Mouse (Mus musculus): ENCODE data around the gene Tenm4. TPM values are rescaled to one million over a fixed set of nuclear protein-coding genes. Genes with fewer than 3 reads are reported as not detected.

The Tenm4 gene
- polyA plus RNA-seq (2016; fragmentation: Nextera tagmentation; extraction: Ambion mirVana) = 62.8 and 69.3 TPM in 2 replicates

DNA sequence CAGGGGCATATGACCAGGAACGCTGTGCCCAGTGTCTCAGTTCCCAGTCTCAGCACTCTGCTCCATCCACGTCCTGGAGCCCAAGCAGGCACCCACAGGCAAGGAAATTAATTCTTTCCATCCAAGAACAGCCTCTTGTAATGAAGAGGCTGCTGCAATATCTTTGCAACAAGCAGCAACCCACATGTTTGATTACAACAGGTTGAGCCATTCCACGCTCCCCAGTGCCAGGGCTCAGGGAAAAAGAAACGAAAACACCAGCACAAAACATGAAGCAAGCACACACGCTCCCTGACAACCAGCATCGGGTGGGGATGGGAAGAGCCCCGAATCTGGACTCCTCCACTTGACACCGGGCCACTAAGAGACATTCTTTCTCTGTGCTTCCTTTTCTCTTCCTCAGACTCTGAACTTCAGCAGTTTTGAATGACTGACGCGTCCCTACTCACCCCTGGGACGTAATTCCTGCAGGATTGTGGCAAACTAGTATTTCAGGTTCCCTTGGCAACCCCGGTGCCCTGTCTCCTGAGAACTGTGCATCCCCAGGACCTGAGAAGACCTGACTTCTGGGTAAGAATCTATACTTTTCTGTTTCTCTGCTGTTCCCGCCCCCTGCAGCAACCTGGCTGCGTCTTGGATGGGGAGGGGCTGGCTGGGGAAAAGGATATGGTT, at the start of gene Tenm4:
Gene Tenm4, plus strand, starts transcription at position 323 of the 672 bp plus-strand sequence.
- H3K27me3 ChIP-seq = no peaks in the 10 kb centered on the region
- H3K9me3 ChIP-seq = no peaks in the 10 kb centered on the region
- no peak for ATAC-seq (ENCODE audit: insufficient number of reproducible peaks, insufficient read depth, low FRiP score, low TSS enrichment)
- no peak within 1 kb of the TSS for H3K4me3 ChIP-seq
- peaks cover 13% of the 10 kb centered on the region; the same call in 1 of the 2 replicates for H3K4me1 ChIP-seq
- H3K9ac ChIP-seq = no peak within 1 kb of the TSS
- WGBS = 35% methylated on average over 14 of the region's 14 CpGs
- no peaks in the 10 kb centered on the region for H3K36me3 ChIP-seq
- H3K27ac ChIP-seq = no peak within 1 kb of the TSS
- peak within 1 kb of the TSS; percentile 16 for H3K4me2 ChIP-seq (replicated peaks)

DNA sequence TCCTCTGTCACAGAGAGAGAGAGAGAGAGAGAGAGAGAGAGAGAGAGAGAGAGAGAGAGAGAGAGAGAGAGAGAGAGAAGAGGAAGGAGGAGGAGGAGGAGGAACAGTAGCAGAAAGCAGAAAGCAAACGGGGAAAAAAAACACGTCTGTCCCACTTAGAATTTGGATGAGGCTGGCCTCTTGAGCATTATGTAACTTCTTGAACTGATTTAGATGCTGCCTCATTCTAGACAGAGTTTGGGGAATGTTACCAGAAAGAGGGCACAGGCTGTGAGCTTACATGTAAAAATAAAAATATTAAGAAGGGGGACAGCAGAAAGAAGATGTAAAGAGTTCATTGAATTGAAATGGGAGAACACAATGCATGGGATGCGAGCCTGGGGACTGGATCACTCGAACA, 40.3 kb upstream of the Tenm4 start:
- no peaks in the 10 kb centered on the region for H3K36me3 ChIP-seq
- no peak for ATAC-seq (ENCODE audit: insufficient number of reproducible peaks, insufficient read depth, low FRiP score, low TSS enrichment)
- H3K4me3 ChIP-seq = no peak overlapping the region
- H3K4me1 ChIP-seq = no peaks in the 10 kb centered on the region
- H3K9ac ChIP-seq = no peak overlapping the region
- no peak overlapping the region for H3K4me2 ChIP-seq (replicated peaks)
- H3K9me3 ChIP-seq = no peaks in the 10 kb centered on the region
- WGBS = 37% methylated on average over 4 of the region's 4 CpGs
- H3K27me3 ChIP-seq = no peaks in the 10 kb centered on the region
- H3K27ac ChIP-seq = no peak overlapping the region

DNA sequence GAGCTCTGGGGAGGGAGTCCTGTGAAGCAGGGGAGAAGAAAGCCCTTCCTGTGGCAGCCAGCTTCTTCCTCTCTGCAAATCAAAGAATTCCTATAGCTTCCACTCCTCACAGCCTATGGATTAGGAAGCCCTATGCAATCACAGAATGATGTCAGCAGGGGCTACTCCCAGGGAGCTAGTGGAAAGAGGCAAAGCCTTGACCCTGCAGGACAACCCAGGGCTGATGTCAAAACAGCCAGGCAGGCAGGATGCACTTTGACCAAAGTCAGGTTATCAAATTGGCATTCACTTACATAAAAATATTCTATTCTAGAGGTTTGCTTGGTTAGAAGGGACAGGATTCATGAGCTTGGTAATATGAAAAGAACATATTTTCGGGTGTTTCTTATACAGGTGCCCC, 39.9 kb upstream of the Tenm4 start:
- H3K4me3 ChIP-seq = no peak overlapping the region
- ATAC-seq (ENCODE audit: insufficient number of reproducible peaks, insufficient read depth, low FRiP score, low TSS enrichment) = no peak
- WGBS = 84% methylated on average over 1 of the region's 1 CpGs
- no peaks in the 10 kb centered on the region for H3K4me1 ChIP-seq
- H3K27me3 ChIP-seq = no peaks in the 10 kb centered on the region
- H3K9me3 ChIP-seq = no peaks in the 10 kb centered on the region
- no peak overlapping the region for H3K4me2 ChIP-seq (replicated peaks)
- no peak overlapping the region for H3K27ac ChIP-seq
- no peak overlapping the region for H3K9ac ChIP-seq
- H3K36me3 ChIP-seq = no peaks in the 10 kb centered on the region

DNA sequence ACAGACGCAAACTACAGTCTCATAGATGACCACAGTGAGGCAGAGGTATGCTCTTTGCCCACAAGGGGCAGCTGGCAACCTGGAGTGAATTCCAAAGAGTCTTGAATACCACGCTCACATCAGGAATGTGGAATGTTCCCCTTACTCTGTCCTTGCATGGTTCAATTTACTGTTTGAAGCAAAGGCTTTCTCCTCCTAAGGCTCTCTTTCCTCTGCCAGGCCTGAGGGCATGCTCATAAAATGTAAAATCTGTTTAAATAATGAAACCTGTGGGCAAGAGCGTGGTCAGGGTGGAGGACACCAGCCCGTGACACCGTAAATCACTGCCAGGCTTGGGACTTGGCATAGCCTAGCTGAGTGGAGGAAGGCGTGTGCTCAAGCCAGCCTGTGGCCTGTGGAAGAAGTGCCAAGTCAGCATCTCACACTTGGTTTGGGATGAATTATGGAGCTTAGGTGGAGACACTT, 34.5 kb upstream of the Tenm4 start:
- WGBS = 79% methylated on average over 6 of the region's 6 CpGs
- Histone ChIP-seq H3K27me3 (no peaks in the 10 kb centered on the region), H3K4me2 (replicated peaks) (no peak overlapping the region), H3K4me1 (no peaks in the 10 kb centered on the region), H3K9ac (no peak overlapping the region), H3K4me3 (no peak overlapping the region), H3K27ac (no peak overlapping the region), H3K9me3 (no peaks in the 10 kb centered on the region), H3K36me3 (no peaks in the 10 kb centered on the region)
- no peak for ATAC-seq (ENCODE audit: insufficient number of reproducible peaks, insufficient read depth, low FRiP score, low TSS enrichment)

DNA sequence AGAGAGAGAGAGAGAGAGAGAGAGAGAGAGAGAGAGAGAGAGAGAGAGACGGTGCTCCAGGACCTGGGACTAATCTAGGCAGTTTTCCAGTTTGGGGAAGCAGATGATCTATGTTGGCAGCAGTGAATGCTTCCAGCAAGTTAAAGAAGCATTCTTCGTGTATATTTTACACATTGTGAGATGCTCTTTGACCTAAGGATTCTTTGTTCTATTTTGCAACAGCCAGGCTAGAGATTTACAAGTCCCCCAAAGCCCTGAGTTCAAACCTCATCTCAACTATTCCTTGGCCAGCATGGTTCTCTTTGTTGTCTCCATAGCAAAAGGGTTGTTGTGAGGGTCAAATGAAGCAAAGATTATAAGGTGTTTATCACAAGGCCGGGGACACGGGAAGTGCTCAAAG, 29.2 kb upstream of the Tenm4 start:
- H3K4me3 ChIP-seq = no peak overlapping the region
- no peaks in the 10 kb centered on the region for H3K9me3 ChIP-seq
- no peak overlapping the region for H3K27ac ChIP-seq
- no peak overlapping the region for H3K9ac ChIP-seq
- no peak for ATAC-seq (ENCODE audit: insufficient number of reproducible peaks, insufficient read depth, low FRiP score, low TSS enrichment)
- H3K4me2 ChIP-seq (replicated peaks) = no peak overlapping the region
- H3K4me1 ChIP-seq = no peaks in the 10 kb centered on the region
- WGBS = 80% methylated on average over 4 of the region's 4 CpGs
- H3K27me3 ChIP-seq = no peaks in the 10 kb centered on the region
- H3K36me3 ChIP-seq = no peaks in the 10 kb centered on the region

DNA sequence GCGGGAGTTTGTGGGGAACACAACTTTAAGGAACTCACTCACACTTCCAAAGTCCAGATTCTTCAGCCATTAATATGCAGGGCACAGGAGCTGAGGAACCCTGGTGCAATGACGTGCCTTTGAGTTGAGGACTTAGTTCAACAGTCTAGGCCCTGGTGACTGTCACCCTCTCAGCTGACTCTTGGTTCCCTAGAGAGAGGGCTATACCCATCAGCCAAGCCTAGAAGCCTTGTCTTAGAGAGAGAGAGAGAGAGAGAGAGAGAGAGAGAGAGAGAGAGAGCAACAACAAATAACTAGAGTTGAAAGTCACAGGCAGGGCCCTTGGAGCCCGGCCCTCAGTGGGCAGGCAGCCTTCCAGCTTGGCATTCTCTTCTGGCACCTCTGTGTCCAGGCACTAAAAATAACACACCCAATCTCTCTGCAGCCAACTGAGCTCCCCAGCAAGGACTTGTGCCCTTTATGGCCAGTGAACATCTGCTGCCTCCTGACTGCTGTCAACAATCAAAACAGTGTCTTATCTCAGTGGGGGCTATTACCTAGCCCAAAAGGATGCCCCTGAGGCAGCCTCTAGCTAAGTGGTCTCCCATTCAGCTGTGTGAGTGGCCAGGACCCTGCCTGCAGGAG, 28.0 kb upstream of the Tenm4 start:
- Histone ChIP-seq H3K4me2 (replicated peaks) (no peak overlapping the region), H3K27me3 (no peaks in the 10 kb centered on the region), H3K27ac (no peak overlapping the region), H3K9me3 (no peaks in the 10 kb centered on the region), H3K4me3 (no peak overlapping the region), H3K36me3 (no peaks in the 10 kb centered on the region), H3K9ac (no peak overlapping the region), H3K4me1 (no peaks in the 10 kb centered on the region)
- no peak for ATAC-seq (ENCODE audit: insufficient number of reproducible peaks, insufficient read depth, low FRiP score, low TSS enrichment)
- WGBS = 77% methylated on average over 3 of the region's 3 CpGs

DNA sequence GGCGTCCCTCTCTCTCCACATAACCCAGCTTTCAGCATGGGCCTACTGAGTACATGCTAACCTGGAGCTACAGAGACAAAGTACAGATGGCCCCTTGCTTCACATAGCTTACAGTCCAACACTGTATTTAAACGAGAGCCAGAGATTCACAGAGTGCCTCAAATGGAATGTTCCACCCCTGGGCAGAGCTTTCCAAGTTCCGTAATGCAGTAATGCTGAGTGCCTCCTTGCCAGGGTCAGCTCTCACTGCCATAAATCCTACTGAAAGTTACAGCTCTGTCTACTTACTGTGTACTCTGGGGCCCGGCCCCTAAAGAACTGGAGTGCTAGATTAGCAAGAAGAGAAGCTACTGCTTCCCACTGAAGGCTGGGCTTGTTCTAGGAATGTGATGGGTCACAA, 23.6 kb upstream of the Tenm4 start:
- no peak for ATAC-seq (ENCODE audit: insufficient number of reproducible peaks, insufficient read depth, low FRiP score, low TSS enrichment)
- no peak overlapping the region for H3K4me3 ChIP-seq

DNA sequence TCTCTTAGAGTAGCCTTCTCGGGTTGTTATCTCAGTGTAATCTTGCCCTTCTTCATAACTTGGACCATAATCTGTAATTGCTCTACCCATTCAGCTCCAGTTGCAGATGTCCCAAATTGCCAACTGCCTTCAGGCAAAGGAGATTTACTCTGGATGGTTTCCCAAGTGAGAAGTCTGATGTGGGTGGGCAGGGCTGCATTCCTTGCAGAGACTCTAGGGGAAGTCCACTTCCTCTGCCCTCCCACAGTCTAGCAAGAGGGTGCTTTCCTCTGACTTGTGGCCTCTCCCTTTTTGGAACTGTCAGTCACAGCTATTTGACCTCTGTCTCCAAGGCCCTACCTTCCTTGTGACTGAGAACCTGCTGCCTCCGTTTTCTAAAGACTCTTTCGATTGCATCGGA, 22.9 kb upstream of the Tenm4 start:
- no peaks in the 10 kb centered on the region for H3K36me3 ChIP-seq
- H3K4me2 ChIP-seq (replicated peaks) = no peak overlapping the region
- H3K27me3 ChIP-seq = no peaks in the 10 kb centered on the region
- no peak overlapping the region for H3K4me3 ChIP-seq
- 69% methylated on average over 4 of the region's 4 CpGs for WGBS
- ATAC-seq (ENCODE audit: insufficient number of reproducible peaks, insufficient read depth, low FRiP score, low TSS enrichment) = no peak
- H3K9ac ChIP-seq = no peak overlapping the region
- H3K27ac ChIP-seq = no peak overlapping the region
- H3K9me3 ChIP-seq = no peaks in the 10 kb centered on the region
- no peaks in the 10 kb centered on the region for H3K4me1 ChIP-seq

More for the DNA sequence above, 23.6 kb upstream of the Tenm4 start:
- Histone ChIP-seq H3K27ac (no peak overlapping the region), H3K36me3 (no peaks in the 10 kb centered on the region), H3K9me3 (no peaks in the 10 kb centered on the region), H3K4me2 (replicated peaks) (no peak overlapping the region), H3K27me3 (no peaks in the 10 kb centered on the region), H3K9ac (no peak overlapping the region), H3K4me1 (no peaks in the 10 kb centered on the region)
- WGBS = 86% methylated on average over 4 of the region's 4 CpGs

DNA sequence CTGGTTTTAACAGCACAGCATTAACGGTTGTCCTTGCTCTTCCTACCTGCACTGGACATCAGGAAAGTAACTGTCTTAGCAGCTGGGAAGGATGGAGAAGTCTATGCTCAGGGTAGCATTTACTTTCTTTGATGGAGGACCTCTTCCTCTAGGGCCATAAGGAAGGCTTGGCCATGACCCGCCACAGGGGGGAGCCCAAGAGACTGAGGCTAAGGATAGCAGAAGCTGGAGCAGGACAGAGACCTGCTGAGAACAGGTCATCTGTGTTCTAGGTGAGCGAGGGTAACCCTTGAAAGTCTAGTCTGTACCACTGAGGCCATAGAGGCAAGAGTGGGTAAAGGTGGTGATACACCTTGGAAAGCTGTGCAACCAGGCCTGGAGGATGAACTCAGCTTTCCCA, 19.8 kb upstream of the Tenm4 start:
- H3K27ac ChIP-seq = no peak overlapping the region
- no peak overlapping the region for H3K9ac ChIP-seq
- H3K9me3 ChIP-seq = no peaks in the 10 kb centered on the region
- no peaks in the 10 kb centered on the region for H3K4me1 ChIP-seq
- H3K4me3 ChIP-seq = no peak overlapping the region
- no peaks in the 10 kb centered on the region for H3K27me3 ChIP-seq
- no peaks in the 10 kb centered on the region for H3K36me3 ChIP-seq
- no peak overlapping the region for H3K4me2 ChIP-seq (replicated peaks)
- WGBS = 60% methylated on average over 3 of the region's 3 CpGs
- no peak for ATAC-seq (ENCODE audit: insufficient number of reproducible peaks, insufficient read depth, low FRiP score, low TSS enrichment)

DNA sequence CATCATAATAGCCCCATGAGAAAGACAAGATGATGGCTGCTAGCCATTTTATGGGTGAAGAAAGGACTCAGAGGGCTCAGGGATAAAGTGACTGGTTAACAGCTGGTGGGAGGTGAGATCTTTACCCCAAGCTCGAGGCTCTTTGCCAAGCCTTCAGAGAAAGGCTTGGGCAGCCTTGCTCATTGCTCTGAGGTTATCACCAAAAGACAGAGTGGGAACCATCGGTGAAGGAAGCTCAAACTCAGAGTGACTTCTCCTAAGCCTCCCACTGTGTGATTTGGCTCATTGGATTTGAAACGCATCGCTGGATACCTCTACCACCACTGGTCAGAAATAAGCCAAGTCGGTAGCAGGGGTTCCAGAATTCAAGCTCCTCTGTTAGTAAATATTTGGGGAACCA, 19.1 kb upstream of the Tenm4 start:
- WGBS = 34% methylated on average over 5 of the region's 5 CpGs
- no peak overlapping the region for H3K9ac ChIP-seq
- no peaks in the 10 kb centered on the region for H3K9me3 ChIP-seq
- H3K27ac ChIP-seq = no peak overlapping the region
- no peaks in the 10 kb centered on the region for H3K4me1 ChIP-seq
- no peaks in the 10 kb centered on the region for H3K36me3 ChIP-seq
- no peak overlapping the region for H3K4me3 ChIP-seq
- ATAC-seq (ENCODE audit: insufficient number of reproducible peaks, insufficient read depth, low FRiP score, low TSS enrichment) = no peak
- H3K4me2 ChIP-seq (replicated peaks) = no peak overlapping the region
- H3K27me3 ChIP-seq = no peaks in the 10 kb centered on the region

DNA sequence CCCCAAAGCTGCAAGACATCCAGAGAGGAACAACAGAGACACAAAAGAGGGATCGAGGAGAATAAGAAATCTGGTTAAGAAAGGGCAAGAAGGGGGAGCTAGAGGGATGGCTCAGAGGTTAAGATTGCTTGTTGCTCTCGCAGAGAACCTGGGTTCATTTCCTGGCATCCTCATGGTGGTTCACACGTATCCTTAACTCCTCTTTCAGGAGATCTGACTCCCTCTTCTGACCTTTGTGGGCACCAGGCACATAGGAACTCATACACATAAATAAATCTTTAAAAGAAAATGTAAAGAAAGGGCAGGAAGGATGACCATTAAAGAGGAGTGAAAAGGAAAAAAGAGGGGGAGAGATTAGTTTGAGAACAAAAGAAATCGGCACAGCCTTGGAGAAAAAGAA, 18.6 kb upstream of the Tenm4 start:
- WGBS = 11% methylated on average over 4 of the region's 4 CpGs
- Histone ChIP-seq H3K4me2 (replicated peaks) (peak overlapping the region; percentile 51), H3K27me3 (no peaks in the 10 kb centered on the region), H3K4me3 (no peak overlapping the region; the same call in 1 of the 2 replicates), H3K9ac (no peak overlapping the region), H3K9me3 (no peaks in the 10 kb centered on the region), H3K36me3 (no peaks in the 10 kb centered on the region), H3K4me1 (no peaks in the 10 kb centered on the region), H3K27ac (no peak overlapping the region)
- ATAC-seq (ENCODE audit: insufficient number of reproducible peaks, insufficient read depth, low FRiP score, low TSS enrichment) = no peak

DNA sequence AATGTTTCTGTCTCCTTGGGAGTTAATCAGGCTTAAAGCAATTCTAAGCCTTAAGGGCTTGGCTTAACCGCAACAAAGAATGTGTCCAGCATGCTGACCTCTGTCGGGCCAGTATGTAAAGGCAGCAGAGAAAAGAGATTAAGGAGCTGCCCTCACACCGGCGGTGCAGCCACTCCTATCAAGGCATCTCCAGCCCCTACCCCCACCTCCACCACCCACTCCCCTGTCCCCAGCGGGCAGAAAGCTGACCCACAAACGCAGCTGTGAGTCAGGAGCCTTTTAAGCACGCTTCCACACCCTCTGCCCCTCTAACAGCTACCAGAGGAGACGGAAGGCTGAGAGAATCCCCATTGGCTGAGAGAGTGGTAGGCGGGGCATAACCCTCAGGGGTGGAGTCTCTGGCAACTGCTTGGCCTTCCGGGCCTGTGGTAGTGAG, 18.1 kb upstream of the Tenm4 start:
- peak; percentile 94 for ATAC-seq (ENCODE audit: insufficient number of reproducible peaks, insufficient read depth, low FRiP score, low TSS enrichment)
- Histone ChIP-seq H3K27ac (no peak overlapping the region), H3K4me2 (replicated peaks) (peak overlapping the region; percentile 51), H3K4me3 (peak overlapping the region; percentile 33), H3K4me1 (no peaks in the 10 kb centered on the region), H3K27me3 (no peaks in the 10 kb centered on the region), H3K9me3 (no peaks in the 10 kb centered on the region), H3K36me3 (no peaks in the 10 kb centered on the region), H3K9ac (no peak overlapping the region)
- WGBS = 2% methylated on average over 10 of the region's 10 CpGs

All from embryonic facial prominence, embryonic 12.5 days (tissue).